Mouse (Mus musculus) stomach, embryonic 15.5 days (tissue): ENCODE results near the gene Pxmp2. TPM values are rescaled to one million over a fixed set of nuclear protein-coding genes. Genes with fewer than 3 reads are reported as not detected.

Experiments used
- ATAC-seq: fragments of 200-750 bp; cut with Nextera tagmentation; 2 replicates; pipeline ENCODE4 v1.8.0; 2017; ENCODE audit warnings: low read depth, moderate number of reproducible peaks, moderate TSS enrichment; ENCODE audit not compliant: insufficient read depth, low FRiP score
- H3K27ac ChIP-seq: fragments of 300-500 bp; sonication (generic); 2 replicates; pipeline ENCODE4 v1.5.1; 2015; ENCODE audit warnings: mild to moderate bottlenecking, inconsistent platforms
- H3K27me3 ChIP-seq: fragments of 300-500 bp; sonication (generic); replicated peaks from 2 replicates; pipeline ENCODE4 v1.6.1; 2015; ENCODE audit warnings: inconsistent platforms
- H3K36me3 ChIP-seq: fragments of 300-500 bp; sonication (generic); 2 replicates; pipeline ENCODE4 v1.6.1; 2015; ENCODE audit warnings: inconsistent platforms
- H3K4me1 ChIP-seq: fragments of 300-500 bp; sonication (generic); 2 replicates; pipeline ENCODE4 v1.6.1; 2015; ENCODE audit warnings: inconsistent platforms
- H3K4me2 ChIP-seq: fragments of 300-500 bp; sonication (generic); 2 replicates; pipeline ENCODE4 v1.6.1; 2015; ENCODE audit warnings: mild to moderate bottlenecking, inconsistent platforms
- H3K4me3 ChIP-seq: fragments of 300-500 bp; sonication (generic); replicated peaks from 2 replicates; pipeline ENCODE4 v1.5.1; 2015; ENCODE audit warnings: inconsistent platforms
- H3K9ac ChIP-seq: fragments of 300-500 bp; sonication (generic); 2 replicates; pipeline ENCODE4 v1.6.1; 2015; ENCODE audit warnings: inconsistent platforms
- H3K9me3 ChIP-seq: fragments of 300-500 bp; sonication (generic); 2 replicates; pipeline ENCODE4 v1.6.1; 2016; ENCODE audit warnings: inconsistent platforms
- WGBS: fragments of 180-500 bp; shearing (Covaris S2); methylation state at CpG from one replicate; pipeline ENCODE4 v1.1.7; 2015; 5-methylcytosine and 5-hydroxymethylcytosine counted together
- polyA plus RNA-seq: library from polyadenylated mRNA; unstranded; fragments of >200 nt; fragmentation: Nextera tagmentation; extraction: Ambion mirVana; gene quantifications from 2 replicates; pipeline ENCODE4 v1.2.1, GENCODE M21; 2015

Gene Pxmp2
- polyA plus RNA-seq, 1 experiment from 2014 or later: 11.1 TPM

- no peak for ATAC-seq
- Histone ChIP-seq H3K4me1 (no peaks in the 10 kb centered on the region), H3K4me2 (no peak overlapping the region), H3K36me3 (no peaks in the 10 kb centered on the region), H3K9ac (no peak overlapping the region), H3K27me3 (no peaks in the 10 kb centered on the region), H3K4me3 (no peak overlapping the region), H3K27ac (no peak overlapping the region), H3K9me3 (no peaks in the 10 kb centered on the region)
- 84% methylated on average over 1 of the region's 1 CpGs for WGBS
These were observed 9.1 kb downstream of the Pxmp2 start for GRCm38 (mm10) chr5:110276910-110277309.

- no peaks in the 10 kb centered on the region for H3K27me3 ChIP-seq
- no peaks in the 10 kb centered on the region for H3K9me3 ChIP-seq
- H3K4me2 ChIP-seq: no peak overlapping the region
- no peak overlapping the region for H3K27ac ChIP-seq
- no peak for ATAC-seq
- H3K4me3 ChIP-seq: no peak overlapping the region
- H3K9ac ChIP-seq: no peak overlapping the region
- 81% methylated on average over 2 of the region's 2 CpGs for WGBS
- H3K36me3 ChIP-seq: no peaks in the 10 kb centered on the region
- no peaks in the 10 kb centered on the region for H3K4me1 ChIP-seq
These were observed 9.6 kb downstream of the Pxmp2 start for GRCm38 (mm10) chr5:110276391-110276790.

- H3K9me3 ChIP-seq: no peaks in the 10 kb centered on the region
- 82% methylated on average over 2 of the region's 2 CpGs for whole genome bisulfite sequencing
- no peaks in the 10 kb centered on the region for H3K36me3 ChIP-seq
- no peak overlapping the region for H3K27ac ChIP-seq
- no peaks in the 10 kb centered on the region for H3K27me3 ChIP-seq
- no peak for ATAC-seq
- H3K4me3 ChIP-seq: no peak overlapping the region
- no peak overlapping the region for H3K9ac ChIP-seq
- no peak overlapping the region for H3K4me2 ChIP-seq
- H3K4me1 ChIP-seq: no peaks in the 10 kb centered on the region
These were observed 11.1 kb downstream of the Pxmp2 start for GRCm38 (mm10) chr5:110274846-110275245.

GRCm38 (mm10) chr5:110274147-110274546, 11.8 kb downstream of the Pxmp2 start:
- no peaks in the 10 kb centered on the region for H3K4me1 ChIP-seq
- no peak overlapping the region for H3K4me2 ChIP-seq
- H3K9ac ChIP-seq: no peak overlapping the region
- H3K27me3 ChIP-seq: no peaks in the 10 kb centered on the region
- no peaks in the 10 kb centered on the region for H3K36me3 ChIP-seq
- no peak overlapping the region for H3K4me3 ChIP-seq
- no peaks in the 10 kb centered on the region for H3K9me3 ChIP-seq
- 82% methylated on average over 4 of the region's 4 CpGs for WGBS
- ATAC-seq: no peak
- no peak overlapping the region for H3K27ac ChIP-seq

- Histone ChIP-seq H3K9ac (no peak overlapping the region), H3K4me3 (no peak overlapping the region), H3K9me3 (no peaks in the 10 kb centered on the region), H3K36me3 (peaks cover 14% of the 10 kb centered on the region), H3K27ac (no peak overlapping the region), H3K4me2 (no peak overlapping the region), H3K4me1 (peaks cover 8% of the 10 kb centered on the region), H3K27me3 (no peaks in the 10 kb centered on the region)
- 92% methylated on average over 6 of the region's 6 CpGs for WGBS
- no peak for ATAC-seq
These were observed 15.7 kb downstream of the Pxmp2 start for GRCm38 (mm10) chr5:110270242-110270641.

GRCm38 (mm10) chr5:110269141-110270101, 16.6 kb downstream of the Pxmp2 start, which contains the start of gene Pgam5:
Gene Pgam5 (minus strand): TSS chr5:110269913.
- under 1% methylated on average over 66 of the region's 66 CpGs for WGBS
- ATAC-seq: peak; percentile 85

GRCm38 (mm10) chr5:110266941-110267340, 19.0 kb downstream of the Pxmp2 start:
- Histone ChIP-seq H3K4me1 (peaks cover 8% of the 10 kb centered on the region), H3K9me3 (no peaks in the 10 kb centered on the region), H3K4me2 (no peak overlapping the region), H3K27ac (no peak overlapping the region), H3K4me3 (no peak overlapping the region), H3K36me3 (peaks cover 24% of the 10 kb centered on the region), H3K27me3 (no peaks in the 10 kb centered on the region), H3K9ac (no peak overlapping the region)
- no peak for ATAC-seq
- WGBS: 78% methylated on average over 4 of the region's 4 CpGs

More at GRCm38 (mm10) chr5:110269141-110270101, 16.6 kb downstream of the Pxmp2 start, which contains the start of gene Pgam5:
- Histone ChIP-seq H3K9me3 (no peaks in the 10 kb centered on the region), H3K27ac (no peak within 1 kb of the TSS), H3K27me3 (no peaks in the 10 kb centered on the region), H3K4me1 (peaks cover 8% of the 10 kb centered on the region), H3K36me3 (peaks cover 22% of the 10 kb centered on the region), H3K9ac (peak within 1 kb of the TSS; percentile 49), H3K4me3 (peak within 1 kb of the TSS; percentile 74), H3K4me2 (peak within 1 kb of the TSS; percentile 80)

- no peaks in the 10 kb centered on the region for H3K4me1 ChIP-seq
- no peak for ATAC-seq
- no peaks in the 10 kb centered on the region for H3K9me3 ChIP-seq
- 74% methylated on average over 2 of the region's 2 CpGs for WGBS
- no peak overlapping the region for H3K27ac ChIP-seq
- no peaks in the 10 kb centered on the region for H3K27me3 ChIP-seq
- H3K9ac ChIP-seq: no peak overlapping the region
- no peak overlapping the region for H3K4me3 ChIP-seq
- H3K36me3 ChIP-seq: peaks cover 64% of the 10 kb centered on the region
- H3K4me2 ChIP-seq: no peak overlapping the region
These were observed 41.9 kb downstream of the Pxmp2 start for GRCm38 (mm10) chr5:110244091-110244490.

- ATAC-seq: no peak
- Histone ChIP-seq H3K27me3 (no peaks in the 10 kb centered on the region), H3K4me1 (0 out of 2 replicates have a peak, but pooled peaks cover 13% of the 10 kb centered on the region), H3K4me2 (peak overlapping the region; percentile 61; the same call in 1 of the 2 replicates), H3K27ac (no peak overlapping the region), H3K9me3 (no peaks in the 10 kb centered on the region), H3K4me3 (no peak overlapping the region), H3K36me3 (peaks cover 3% of the 10 kb centered on the region; the same call in 1 of the 2 replicates), H3K9ac (no peak overlapping the region)
- WGBS: 80% methylated on average over 6 of the region's 6 CpGs
These were observed 53.6 kb downstream of the Pxmp2 start for GRCm38 (mm10) chr5:110232346-110232745.

GRCm38 (mm10) chr5:110231638-110232037, 54.3 kb downstream of the Pxmp2 start:
- 0 out of 2 replicates have a peak, but pooled peaks cover 13% of the 10 kb centered on the region for H3K4me1 ChIP-seq
- no peak overlapping the region; the same call in 1 of the 2 replicates for H3K9ac ChIP-seq
- WGBS: 41% methylated on average over 13 of the region's 13 CpGs
- peak overlapping the region; percentile 61 for H3K4me2 ChIP-seq
- H3K27ac ChIP-seq: no peak overlapping the region
- H3K4me3 ChIP-seq: peak overlapping the region; percentile 96
- no peaks in the 10 kb centered on the region for H3K9me3 ChIP-seq
- peaks cover under 1% of the 10 kb centered on the region; the same call in 1 of the 2 replicates for H3K36me3 ChIP-seq
- no peaks in the 10 kb centered on the region for H3K27me3 ChIP-seq
- ATAC-seq: no peak

- under 1% methylated on average over 81 of the region's 81 CpGs for whole genome bisulfite sequencing
- Histone ChIP-seq H3K4me3 (peak within 1 kb of the TSS; percentile 96), H3K4me1 (0 out of 2 replicates have a peak, but pooled peaks cover 13% of the 10 kb centered on the region), H3K27me3 (no peaks in the 10 kb centered on the region), H3K9ac (peak within 1 kb of the TSS; percentile 98), H3K27ac (peak within 1 kb of the TSS; percentile 97), H3K4me2 (peak within 1 kb of the TSS; percentile 61), H3K36me3 (no peaks in the 10 kb centered on the region), H3K9me3 (no peaks in the 10 kb centered on the region)
- peak; percentile 98 for ATAC-seq
These were observed 55.1 kb downstream of the Pxmp2 start, which contains the start of gene Ankle2 for GRCm38 (mm10) chr5:110230780-110231461. Gene Ankle2 (plus strand): TSS chr5:110231004.
